Mouse (Mus musculus) liver, embryonic 18 days (tissue): Measurements from ENCODE around the gene Cnot6l. TPM values are rescaled to one million over a fixed set of nuclear protein-coding genes. Genes with fewer than 3 reads are reported as not detected.

Experiments
- polyA plus RNA-seq: library from polyadenylated mRNA; depleted of rRNA; stranded (reverse); fragments of >200 nt; gene quantifications from 2 replicates; pipeline ENCODE4 v1.2.3, GENCODE M21; 2012; rRNA removed

Gene Cnot6l
- polyA plus RNA-seq = 5.0 and 5.1 TPM in 2 replicates

DNA sequence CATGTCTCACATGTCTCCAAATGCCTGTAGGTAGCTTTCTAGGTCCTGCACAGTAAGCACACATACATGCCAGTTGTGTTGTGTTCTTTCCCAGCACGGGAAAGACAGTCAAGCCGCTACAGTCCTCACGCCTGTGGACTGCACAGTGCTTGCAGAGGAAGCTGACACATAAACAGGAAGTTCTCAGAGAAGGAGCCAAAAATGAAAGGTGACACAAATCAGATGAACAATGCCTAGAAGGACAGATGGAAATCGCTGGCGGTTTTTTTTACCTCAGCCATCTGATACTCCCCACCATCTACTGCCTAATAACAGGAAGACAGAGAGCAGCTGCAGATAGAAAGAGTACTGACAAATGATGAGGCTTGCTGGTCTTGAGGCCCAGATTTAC lies at the start of gene Cnot6l:
Gene Cnot6l, minus strand, starts transcription at position 151 of the 391 bp plus-strand sequence.

DNA sequence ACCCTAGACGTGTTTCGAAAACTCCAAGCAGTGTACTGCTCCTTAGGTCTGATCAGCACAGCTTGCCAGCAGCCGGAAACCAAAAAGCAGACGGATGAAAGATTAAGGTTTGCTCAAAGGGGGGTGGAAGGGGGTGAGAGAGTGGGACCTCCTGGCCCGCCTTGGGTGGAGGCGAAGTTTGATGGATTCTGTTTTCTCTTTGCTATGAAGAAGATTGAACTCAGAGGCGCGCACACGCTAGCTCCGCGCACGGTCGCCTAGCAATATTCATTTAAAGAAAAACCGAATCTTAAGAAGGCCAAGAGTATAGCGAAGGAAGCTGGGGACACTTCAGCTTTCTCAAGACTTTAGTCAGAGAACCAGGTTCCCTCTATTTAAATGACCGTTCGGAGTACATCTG lies 45.5 kb upstream of the Cnot6l start, which contains the start of gene Mrpl1:
Gene Mrpl1, plus strand, starts transcription at position 35 of the 400 bp plus-strand sequence.

Other genes with a start within 250 kb of the Cnot6l start
- 0.07 and 0.11 TPM in 2 replicates for gene Cxcl13, start 207.2 kb downstream of the Cnot6l start, polyA plus RNA-seq
- 6.6 and 6.8 TPM in 2 replicates for gene Mrpl1, start 45.3 kb upstream of the Cnot6l start, polyA plus RNA-seq
- gene Fras1, start 209.8 kb upstream of the Cnot6l start, polyA plus RNA-seq = 0.49 and 0.74 TPM in 2 replicates